Mouse (Mus musculus): Measurements from ENCODE around the gene Cpm. TPM values are rescaled to one million over a fixed set of nuclear protein-coding genes. Genes with fewer than 3 reads are reported as not detected.

The Cpm gene
- total and polyA plus RNA-seq, 2 experiments = 0.80 to 1.4 TPM

GRCm38 (mm10) chr10:117709326-117709830, 80.1 kb downstream of the Cpm start:
- Histone ChIP-seq H3K9ac (ENCODE audit: low read depth, low read length) (peak overlapping the region; percentile 96; the same call in 1 of the 2 replicates), H3K79me2 (ENCODE audit: control insufficient read depth, insufficient read depth, low read length) (peaks cover 12% of the 10 kb centered on the region; the same call in 1 of the 2 replicates), H3K36me3 (ENCODE audit: control insufficient read depth, insufficient read depth, low read length) (peaks cover 17% of the 10 kb centered on the region), H3K4me3 (ENCODE audit: insufficient read depth, low read depth, low read length) (peak overlapping the region; percentile 92), H3K4me1 (ENCODE audit: control insufficient read depth, insufficient read depth, low read length) (peaks cover 12% of the 10 kb centered on the region), H3K27ac (replicated peaks; ENCODE audit: insufficient read depth, low read depth, low read length) (peak overlapping the region; percentile 99), H3K27me3 (ENCODE audit: control insufficient read depth, insufficient read depth, low read length) (no peaks in the 10 kb centered on the region)
- TF ChIP-seq POLR2A (IDR thresholded peaks at IDR 0.05; ENCODE audit: extremely low read depth, insufficient read depth, low read length) = no peak
- TF ChIP-seq CTCF (IDR thresholded peaks at IDR 0.05; ENCODE audit: low read depth, low read length) = no peak
- WGBS = 4% methylated on average over 12 of the region's 12 CpGs
- DNase-seq (ENCODE audit: extremely low read depth, low read depth, low spot score) = peak; percentile 53

DNA sequence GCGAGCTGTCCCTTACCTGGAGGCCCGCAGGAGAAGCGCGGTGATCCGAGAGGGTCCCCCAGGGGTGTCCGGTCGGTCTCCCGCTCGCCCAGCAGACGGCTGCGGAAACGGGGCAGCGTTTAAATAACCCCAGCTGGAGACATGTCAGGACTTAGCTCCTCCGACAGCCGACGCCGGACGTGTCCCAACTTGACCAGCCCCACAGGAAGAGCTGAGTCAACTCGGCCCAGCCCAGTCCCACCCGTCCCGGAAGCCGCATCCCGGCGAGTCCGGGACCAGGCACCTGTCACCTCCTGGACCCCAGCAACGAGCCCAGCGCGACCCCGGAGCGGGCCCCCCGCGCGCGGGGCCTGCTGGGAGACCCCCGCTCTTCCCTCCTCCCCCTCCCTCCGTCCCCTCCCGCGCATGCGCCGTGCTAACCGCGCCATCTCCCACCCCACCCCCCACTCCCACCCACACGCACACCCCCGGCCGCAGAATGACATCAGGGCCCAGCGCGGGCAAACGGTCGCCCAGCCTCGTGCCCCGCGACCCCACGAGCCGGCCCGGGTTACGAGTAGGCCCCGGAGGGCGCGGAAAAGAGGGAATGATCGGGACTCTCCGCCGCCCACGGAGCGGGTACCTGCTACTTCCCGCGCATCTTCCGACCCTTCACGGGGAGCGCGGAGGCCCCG, 80.8 kb downstream of the Cpm start:
- peaks cover 12% of the 10 kb centered on the region; the same call in 1 of the 2 replicates for H3K79me2 ChIP-seq (ENCODE audit: control insufficient read depth, insufficient read depth, low read length)
- peak; percentile 75 for DNase-seq (ENCODE audit: extremely low read depth, low read depth, low spot score)
- H3K27me3 ChIP-seq (ENCODE audit: control insufficient read depth, insufficient read depth, low read length) = no peaks in the 10 kb centered on the region
- peaks cover 12% of the 10 kb centered on the region for H3K4me1 ChIP-seq (ENCODE audit: control insufficient read depth, insufficient read depth, low read length)
- H3K9ac ChIP-seq (ENCODE audit: low read depth, low read length) = peak overlapping the region; percentile 96
- TF ChIP-seq POLR2A (IDR thresholded peaks at IDR 0.05; ENCODE audit: extremely low read depth, insufficient read depth, low read length) = peak; percentile 40; the same call in 1 of the 2 replicates
- TF ChIP-seq CTCF (IDR thresholded peaks at IDR 0.05; ENCODE audit: low read depth, low read length) = no peak
- peak overlapping the region; percentile 99 for H3K27ac ChIP-seq (replicated peaks; ENCODE audit: insufficient read depth, low read depth, low read length)
- WGBS = under 1% methylated on average over 56 of the region's 71 CpGs
- peak overlapping the region; percentile 92 for H3K4me3 ChIP-seq (ENCODE audit: insufficient read depth, low read depth, low read length)
- peaks cover 12% of the 10 kb centered on the region for H3K36me3 ChIP-seq (ENCODE audit: control insufficient read depth, insufficient read depth, low read length)

- peak; percentile 63 for DNase-seq (ENCODE audit: extremely low read depth, low read depth, low spot score)
- Histone ChIP-seq H3K27me3 (ENCODE audit: control insufficient read depth, insufficient read depth, low read length) (no peaks in the 10 kb centered on the region), H3K9ac (ENCODE audit: low read depth, low read length) (peak within 1 kb of the TSS; percentile 96), H3K27ac (replicated peaks; ENCODE audit: insufficient read depth, low read depth, low read length) (peak within 1 kb of the TSS; percentile 99), H3K36me3 (ENCODE audit: control insufficient read depth, insufficient read depth, low read length) (peaks cover 7% of the 10 kb centered on the region), H3K79me2 (ENCODE audit: control insufficient read depth, insufficient read depth, low read length) (peaks cover 10% of the 10 kb centered on the region; the same call in 1 of the 2 replicates), H3K4me3 (ENCODE audit: insufficient read depth, low read depth, low read length) (peak within 1 kb of the TSS; percentile 92), H3K4me1 (ENCODE audit: control insufficient read depth, insufficient read depth, low read length) (peaks cover 12% of the 10 kb centered on the region)
- under 1% methylated on average over 52 of the region's 52 CpGs for WGBS
- peak; percentile 71; the same call in 1 of the 2 replicates for TF ChIP-seq POLR2A (IDR thresholded peaks at IDR 0.05; ENCODE audit: extremely low read depth, insufficient read depth, low read length)
- TF ChIP-seq CTCF (IDR thresholded peaks at IDR 0.05; ENCODE audit: low read depth, low read length) = peak; percentile 82
These were observed 81.4 kb downstream of the Cpm start, which contains the start of gene Mdm2 for GRCm38 (mm10) chr10:117710604-117711141. Mdm2 (minus strand) TSS chr10:117710758.

DNA sequence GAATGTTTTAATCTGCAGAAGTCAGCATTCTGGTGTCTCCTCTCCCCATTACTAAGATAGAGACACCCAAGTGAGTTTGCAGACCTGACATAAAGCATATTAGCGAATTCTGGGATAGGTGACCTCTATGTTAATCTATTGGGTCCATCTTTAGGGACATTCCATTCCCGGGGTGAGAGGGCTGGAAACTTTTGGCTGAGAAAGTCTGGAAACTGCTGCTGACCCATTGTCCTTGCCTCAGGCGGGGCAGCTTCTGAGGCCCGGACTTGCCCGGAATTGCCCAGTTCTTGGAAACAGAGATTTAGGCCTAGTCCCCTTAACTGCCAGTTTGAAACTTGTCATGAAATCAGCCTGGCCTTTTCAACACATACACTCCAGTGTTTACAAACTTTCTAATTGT, 82.1 kb downstream of the Cpm start:
- Histone ChIP-seq H3K79me2 (ENCODE audit: control insufficient read depth, insufficient read depth, low read length) (peaks cover 9% of the 10 kb centered on the region; the same call in 1 of the 2 replicates), H3K36me3 (ENCODE audit: control insufficient read depth, insufficient read depth, low read length) (peaks cover 7% of the 10 kb centered on the region), H3K4me1 (ENCODE audit: control insufficient read depth, insufficient read depth, low read length) (peaks cover 11% of the 10 kb centered on the region), H3K4me3 (ENCODE audit: insufficient read depth, low read depth, low read length) (peak overlapping the region; percentile 58; the same call in 1 of the 2 replicates), H3K27me3 (ENCODE audit: control insufficient read depth, insufficient read depth, low read length) (no peaks in the 10 kb centered on the region), H3K9ac (ENCODE audit: low read depth, low read length) (no peak overlapping the region), H3K27ac (replicated peaks; ENCODE audit: insufficient read depth, low read depth, low read length) (peak overlapping the region; percentile 66)
- no peak for TF ChIP-seq CTCF (IDR thresholded peaks at IDR 0.05; ENCODE audit: low read depth, low read length)
- TF ChIP-seq POLR2A (IDR thresholded peaks at IDR 0.05; ENCODE audit: extremely low read depth, insufficient read depth, low read length) = no peak
- DNase-seq (ENCODE audit: extremely low read depth, low read depth, low spot score) = peak; percentile 65
- WGBS = 21% methylated on average over 5 of the region's 5 CpGs

DNA sequence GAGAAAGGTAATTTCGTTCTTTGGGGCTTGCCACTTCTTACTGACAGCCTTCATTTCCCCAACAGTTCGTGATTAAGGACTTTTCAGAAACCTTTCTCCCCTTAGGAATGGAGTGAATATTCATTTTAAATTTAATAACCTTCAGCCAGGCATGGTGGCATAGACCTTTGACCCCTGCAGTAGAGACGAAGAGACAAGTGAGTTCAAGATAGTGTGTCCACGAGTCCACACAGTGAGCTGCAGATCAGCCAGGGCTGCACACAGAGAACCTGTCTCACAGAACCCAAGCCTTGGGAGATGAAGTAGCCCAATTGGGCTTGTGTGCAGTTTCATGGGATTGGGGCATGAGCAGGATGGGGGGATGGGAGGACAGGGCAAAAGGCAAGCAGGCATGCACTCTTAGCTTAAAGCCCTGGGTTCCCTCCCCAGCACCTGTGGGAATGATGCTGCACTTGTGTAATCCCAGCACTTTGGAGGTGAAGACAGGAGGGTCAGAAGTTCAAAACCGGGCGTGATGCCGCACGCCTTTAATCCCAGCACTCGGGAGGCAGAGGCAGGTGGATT, 83.0 kb downstream of the Cpm start:
- Histone ChIP-seq H3K36me3 (ENCODE audit: control insufficient read depth, insufficient read depth, low read length) (peaks cover 3% of the 10 kb centered on the region), H3K9ac (ENCODE audit: low read depth, low read length) (no peak overlapping the region), H3K27me3 (ENCODE audit: control insufficient read depth, insufficient read depth, low read length) (no peaks in the 10 kb centered on the region), H3K4me1 (ENCODE audit: control insufficient read depth, insufficient read depth, low read length) (peaks cover 11% of the 10 kb centered on the region), H3K4me3 (ENCODE audit: insufficient read depth, low read depth, low read length) (no peak overlapping the region), H3K79me2 (ENCODE audit: control insufficient read depth, insufficient read depth, low read length) (peaks cover 4% of the 10 kb centered on the region; the same call in 1 of the 2 replicates), H3K27ac (replicated peaks; ENCODE audit: insufficient read depth, low read depth, low read length) (no peak overlapping the region; the same call in 1 of the 2 replicates)
- no peak for TF ChIP-seq CTCF (IDR thresholded peaks at IDR 0.05; ENCODE audit: low read depth, low read length)
- no peak for TF ChIP-seq POLR2A (IDR thresholded peaks at IDR 0.05; ENCODE audit: extremely low read depth, insufficient read depth, low read length)
- peak; percentile 61 for DNase-seq (ENCODE audit: extremely low read depth, low read depth, low spot score)
- WGBS = 75% methylated on average over 9 of the region's 9 CpGs

All from liver, adult 2 months (tissue).